Mouse (Mus musculus) G1E (cell line): ENCODE data around the gene Rptor. TPM values are rescaled to one million over a fixed set of nuclear protein-coding genes. Genes with fewer than 3 reads are reported as not detected.

Experiments
- ATAC-seq: 2 replicates; pipeline ENCODE4 v1.8.0; 2016; ENCODE audit warnings: mild to moderate bottlenecking; ENCODE audit not compliant: insufficient number of reproducible peaks, poor library complexity, low FRiP score, severe bottlenecking; ENCODE audit errors: extremely low read depth
- DNase-seq: peaks from one replicate; pipeline ENCODE4 v3.0.0; 2012; ENCODE audit warnings: low spot score
- H3K27me3 ChIP-seq: 2 replicates; pipeline ENCODE4 v1.6.1; 2012; ENCODE audit warnings: mild to moderate bottlenecking, low read length, inconsistent platforms; ENCODE audit not compliant: insufficient read depth
- H3K36me3 ChIP-seq: replicated peaks from 2 replicates; pipeline ENCODE3; 2012; ENCODE audit warnings: mild to moderate bottlenecking, inconsistent platforms
- H3K4me1 ChIP-seq: 2 replicates; pipeline ENCODE4 v1.6.1; 2012; ENCODE audit warnings: low read depth, low read length, inconsistent platforms, mixed read lengths; ENCODE audit not compliant: insufficient read depth
- H3K4me3 ChIP-seq: 2 replicates; pipeline ENCODE4 v1.5.1; 2012; ENCODE audit warnings: low read depth, mild to moderate bottlenecking, inconsistent platforms, low read length, moderate library complexity, mixed read lengths
- H3K9me3 ChIP-seq: replicated peaks from 2 replicates; pipeline ENCODE4 v1.6.1; 2012; ENCODE audit warnings: inconsistent platforms
- CTCF ChIP-seq: IDR thresholded peaks from 2 replicates; pipeline ENCODE4 v1.5.1; 2012; ENCODE audit warnings: low read depth, low read length, inconsistent platforms, mixed read lengths
- GATA1 ChIP-seq: IDR thresholded peaks from 2 replicates; pipeline ENCODE4 v1.6.1; 2012; ENCODE audit warnings: borderline replicate concordance, low read length, inconsistent platforms, mixed read lengths
- GATA2 ChIP-seq: IDR thresholded peaks from 2 replicates; pipeline ENCODE4 v1.6.1; 2012; ENCODE audit warnings: low read depth, low read length, inconsistent platforms, borderline replicate concordance
- POLR2AphosphoS5 ChIP-seq: IDR thresholded peaks from 2 replicates; pipeline ENCODE4 v1.6.1; 2012; ENCODE audit warnings: low read depth, low read length, inconsistent platforms; ENCODE audit not compliant: insufficient replicate concordance
- TAL1 ChIP-seq: conservative IDR thresholded peaks from 2 replicates; pipeline ENCODE4 v1.6.1; 2012; ENCODE audit warnings: low read depth, low read length, inconsistent platforms, mixed read lengths
- polyA plus RNA-seq: library from polyadenylated mRNA; stranded (reverse); fragments of >175 nt; gene quantifications from 2 replicates; pipeline ENCODE4 v1.2.3, GENCODE M21; 2012
- total RNA-seq, 2 experiments: library from RNA; stranded (forward) in 1 of 2; stranded (reverse) in 1 of 2; fragments of 200-1000 nt in 1 of 2; fragments of >200 nt in 1 of 2; fragmentation: Nextera tagmentation in 1 of 2; gene quantifications; 2 replicates each; pipeline ENCODE4 v1.2.3; 2014 to 2017

The Rptor gene
- total and polyA plus RNA-seq, 3 experiments = 17.9 to 51.9 (median 46.5) TPM

DNA sequence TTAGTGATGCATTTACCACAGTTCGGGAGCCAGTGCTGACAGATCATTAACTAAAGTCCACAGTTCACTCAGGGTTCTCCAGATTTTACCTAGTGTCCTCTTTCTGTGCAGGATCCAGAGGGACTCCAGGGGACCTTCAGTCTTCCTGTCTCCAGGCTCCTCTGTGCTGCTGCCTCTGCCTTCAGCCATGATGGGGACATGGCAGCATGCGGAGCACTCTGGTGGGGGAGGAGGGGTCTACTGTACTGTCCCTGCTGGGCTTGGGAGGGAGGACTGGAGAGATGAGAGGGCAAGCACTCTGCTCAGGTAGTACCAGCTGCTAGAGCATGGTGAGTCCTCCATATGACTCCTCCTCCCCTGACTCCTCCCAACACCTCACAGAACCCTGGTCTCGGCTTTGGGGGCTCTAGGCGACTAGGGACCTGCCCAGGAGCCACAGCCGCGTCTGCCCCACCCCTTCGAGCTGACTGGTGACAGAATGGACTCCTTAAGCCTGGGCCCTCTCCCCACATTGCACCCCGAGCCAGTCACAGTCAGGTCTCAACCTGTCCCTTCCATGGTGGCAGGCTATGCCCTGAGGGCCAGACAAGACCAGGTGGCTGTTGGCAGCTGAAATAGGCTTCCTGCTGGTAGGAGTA lies 336.5 kb downstream of the Rptor start:
- ATAC-seq (no peak), DNase-seq (no peak)
- H3K9me3 ChIP-seq = no peaks in the 10 kb centered on the region
- TF ChIP-seq TAL1 (no peak), GATA2 (no peak), POLR2AphosphoS5 (no peak), CTCF (no peak), GATA1 (no peak)
- H3K4me1 ChIP-seq = peaks cover 38% of the 10 kb centered on the region
- no peaks in the 10 kb centered on the region for H3K36me3 ChIP-seq
- H3K4me3 ChIP-seq = no peak overlapping the region
- H3K27me3 ChIP-seq = peaks cover 81% of the 10 kb centered on the region

DNA sequence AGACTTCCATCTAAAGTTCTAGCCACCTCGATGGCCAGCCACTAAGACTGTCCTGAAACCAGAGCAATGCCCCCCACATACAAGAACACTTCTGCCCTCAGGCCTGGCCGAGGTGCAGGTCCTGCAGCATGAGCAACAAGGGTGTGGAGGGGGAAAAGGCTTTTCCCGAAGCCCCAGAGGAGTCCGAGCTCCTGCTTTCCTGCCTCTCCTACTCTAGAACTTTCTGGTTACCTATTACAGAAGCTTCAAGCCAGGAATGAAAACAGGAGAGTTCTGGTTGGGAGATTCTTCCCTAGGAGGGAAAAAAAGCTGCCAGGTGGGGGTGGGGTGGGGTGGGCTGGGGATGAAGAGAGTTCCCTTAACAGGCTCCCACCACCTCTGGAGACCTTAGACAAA lies 337.0 kb downstream of the Rptor start:
- Histone ChIP-seq H3K27me3 (peaks cover 85% of the 10 kb centered on the region), H3K36me3 (no peaks in the 10 kb centered on the region), H3K4me1 (peaks cover 38% of the 10 kb centered on the region), H3K9me3 (no peaks in the 10 kb centered on the region), H3K4me3 (no peak overlapping the region)
- TF ChIP-seq GATA2 = no peak
- no peak for ATAC-seq
- DNase-seq = no peak

DNA sequence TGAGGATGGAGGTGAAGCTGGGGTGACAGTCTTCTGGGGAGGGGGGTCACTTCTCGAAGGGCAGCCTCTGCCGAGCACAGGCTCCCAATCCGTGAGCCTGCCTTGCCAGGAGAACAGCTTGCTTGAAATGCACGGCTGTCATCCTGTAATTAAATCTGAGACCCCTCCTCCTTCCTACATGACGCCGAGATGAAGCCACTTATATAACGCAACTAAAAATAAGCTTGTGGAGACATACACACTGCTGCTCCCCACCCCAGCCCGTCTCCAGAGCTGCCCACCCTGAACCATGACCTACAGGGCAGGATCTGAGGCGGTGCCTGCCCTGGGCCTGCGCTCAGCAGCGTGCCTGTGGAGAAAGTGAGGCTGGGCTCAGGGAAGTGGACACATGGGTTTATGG lies 337.4 kb downstream of the Rptor start:
- no peak for DNase-seq
- Histone ChIP-seq H3K36me3 (no peaks in the 10 kb centered on the region), H3K4me3 (no peak overlapping the region), H3K4me1 (peaks cover 38% of the 10 kb centered on the region), H3K27me3 (peaks cover 86% of the 10 kb centered on the region), H3K9me3 (no peaks in the 10 kb centered on the region)
- TF ChIP-seq TAL1 (no peak), CTCF (no peak), GATA1 (no peak), POLR2AphosphoS5 (no peak), GATA2 (no peak)
- no peak for ATAC-seq

DNA sequence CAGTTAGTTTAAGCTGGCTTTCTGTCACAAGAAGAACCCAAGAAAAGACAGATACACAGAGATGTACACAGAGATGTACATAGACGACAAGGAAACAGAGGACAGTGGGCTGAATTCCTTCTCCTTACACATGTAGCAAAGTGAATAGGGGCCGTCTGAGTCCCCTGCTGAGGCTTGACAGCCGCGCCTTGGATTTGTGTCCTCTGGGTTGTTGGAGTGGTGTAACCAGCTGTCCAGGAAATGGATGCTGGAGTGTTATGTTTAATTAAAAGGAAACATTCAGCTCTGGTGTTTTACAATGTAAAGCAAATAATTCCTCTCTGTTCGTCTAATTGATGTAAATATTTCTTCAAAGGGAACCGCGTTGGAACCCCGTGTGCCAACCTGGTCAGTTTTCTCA lies 339.1 kb downstream of the Rptor start:
- Histone ChIP-seq H3K9me3 (no peaks in the 10 kb centered on the region), H3K4me3 (peak overlapping the region; percentile 76; the same call in 1 of the 2 replicates), H3K36me3 (no peaks in the 10 kb centered on the region), H3K27me3 (peaks cover 88% of the 10 kb centered on the region), H3K4me1 (peaks cover 38% of the 10 kb centered on the region)
- DNase-seq = no peak
- no peak for TF ChIP-seq TAL1
- TF ChIP-seq POLR2AphosphoS5 = no peak
- TF ChIP-seq CTCF = no peak
- no peak for TF ChIP-seq GATA1
- no peak for TF ChIP-seq GATA2
- ATAC-seq = no peak

DNA sequence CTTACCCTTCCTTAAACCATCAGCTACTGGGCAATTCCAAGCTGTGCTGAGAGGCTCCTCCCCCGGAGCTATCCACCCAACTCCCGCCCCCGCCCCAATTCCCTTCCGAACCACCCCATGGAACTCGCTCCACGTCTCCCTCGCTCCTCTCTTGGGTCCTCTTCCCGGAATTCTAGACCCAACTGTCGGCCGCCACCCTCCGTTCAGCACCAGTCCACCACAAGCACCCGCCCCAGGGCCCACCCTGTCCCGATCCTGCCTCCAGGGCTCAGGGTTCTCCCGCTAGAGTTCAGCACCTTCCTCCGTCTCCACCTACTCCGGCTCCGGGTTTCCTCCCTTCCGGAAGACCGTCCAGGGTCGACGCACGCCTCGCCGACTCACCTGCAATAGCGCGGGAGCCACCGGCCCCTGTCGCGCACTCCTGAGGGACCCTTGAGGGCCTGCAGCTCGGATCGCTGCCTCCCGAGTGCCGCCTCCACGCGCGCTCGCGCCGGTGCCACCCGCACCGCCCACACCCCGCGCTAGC lies 339.6 kb downstream of the Rptor start:
- Histone ChIP-seq H3K9me3 (no peaks in the 10 kb centered on the region), H3K27me3 (peaks cover 89% of the 10 kb centered on the region), H3K36me3 (no peaks in the 10 kb centered on the region), H3K4me1 (peaks cover 38% of the 10 kb centered on the region), H3K4me3 (peak overlapping the region; percentile 76)
- DNase-seq (peak; percentile 80), ATAC-seq (0 out of 2 replicates have a peak, but pooled peaks have one; percentile 3)
- TF ChIP-seq GATA2 = no peak
- no peak for TF ChIP-seq CTCF
- TF ChIP-seq GATA1 = no peak
- no peak for TF ChIP-seq TAL1
- TF ChIP-seq POLR2AphosphoS5 = no peak

DNA sequence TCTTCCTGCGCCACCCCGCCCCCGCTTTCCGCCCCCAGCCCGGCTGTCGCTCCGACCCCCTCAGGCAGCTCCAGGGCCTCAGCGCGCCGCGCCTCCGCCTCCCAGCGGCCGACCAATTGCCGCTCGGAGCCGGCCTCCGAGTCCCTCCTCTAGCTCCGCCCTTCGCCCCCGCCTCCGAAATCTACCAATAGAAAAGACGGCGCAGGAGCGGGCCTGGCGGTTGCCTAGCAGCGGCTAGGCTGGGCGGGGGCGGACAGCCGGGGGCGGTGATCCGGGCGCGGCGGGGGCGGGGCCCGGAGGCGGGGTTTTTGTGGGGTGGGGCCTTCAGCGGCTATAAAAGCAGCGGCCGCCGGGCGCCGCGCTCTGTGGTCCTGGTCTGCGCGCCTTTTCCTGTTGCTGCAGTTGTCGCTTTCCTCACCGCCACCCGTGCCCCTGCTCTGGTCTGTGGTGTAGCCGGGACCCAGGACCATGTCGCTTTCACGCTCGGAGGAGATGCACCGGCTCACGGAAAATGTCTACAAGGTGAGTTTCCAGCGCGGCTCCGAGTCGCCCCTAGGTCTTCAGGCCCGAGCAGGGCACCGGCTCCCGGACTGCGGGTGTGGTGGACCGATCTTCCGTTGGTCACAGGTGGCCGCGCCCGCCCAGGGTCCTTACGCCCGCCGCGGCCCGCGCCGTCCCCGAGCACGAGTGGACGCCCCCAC lies 340.2 kb downstream of the Rptor start, which contains the start of gene Baiap2:
Baiap2 (plus strand) TSS at position 37 of the 701 bp plus-strand sequence.
- H3K9me3 ChIP-seq = no peaks in the 10 kb centered on the region
- TF ChIP-seq POLR2AphosphoS5 = no peak
- H3K27me3 ChIP-seq = peaks cover 90% of the 10 kb centered on the region
- peaks cover 34% of the 10 kb centered on the region for H3K4me1 ChIP-seq
- ATAC-seq = peak; percentile 98
- peak; percentile 100 for DNase-seq
- H3K36me3 ChIP-seq = no peaks in the 10 kb centered on the region
- peak within 1 kb of the TSS; percentile 76 for H3K4me3 ChIP-seq
